Mouse (Mus musculus) splenic B cell, adult 2 months (primary cell): ENCODE measurements around the gene Vwa1.
"Not testable (repeated sequence)": the region's sequence is repeated elsewhere in the genome, so short reads cannot be mapped to it uniquely, and the experiment has no call there.

Experiments
- DNase-seq: peaks from one replicate; pipeline ENCODE4 v3.0.0-alpha.2; 2011; ENCODE audit warnings: low read depth, low spot score
- H3K27me3 ChIP-seq: 2 replicates; pipeline ENCODE4 v1.6.1; 2012; ENCODE audit warnings: mild to moderate bottlenecking, low read length, moderate library complexity, mixed read lengths; ENCODE audit not compliant: control insufficient read depth, poor library complexity, insufficient read depth, severe bottlenecking
- H3K36me3 ChIP-seq: 2 replicates; pipeline ENCODE4 v1.6.1; 2012; ENCODE audit warnings: mild to moderate bottlenecking, low read length, moderate library complexity, mixed read lengths; ENCODE audit not compliant: control insufficient read depth, poor library complexity, insufficient read depth, severe bottlenecking

The Vwa1 gene

DNA sequence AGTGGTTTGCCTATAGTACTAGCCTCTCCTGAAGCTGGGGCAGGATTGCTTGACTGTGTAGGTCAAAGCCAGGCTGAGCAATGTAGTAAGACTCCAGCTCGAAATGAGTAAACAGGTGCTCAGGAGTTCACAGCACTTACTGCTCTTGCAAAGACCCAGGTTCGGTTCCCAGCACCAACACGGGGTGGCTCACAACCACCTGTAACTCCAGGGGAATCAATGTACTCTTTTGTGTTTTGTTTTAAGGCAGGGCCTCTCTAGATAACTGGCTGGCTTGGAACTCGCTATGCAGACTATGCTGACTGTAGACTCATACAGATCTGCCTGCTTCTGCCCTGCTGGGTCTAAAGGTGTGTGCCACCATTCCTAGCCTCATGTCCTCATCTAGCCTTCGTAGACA is 31.8 kb downstream of the Vwa1 start:
- H3K27me3 ChIP-seq = no peaks in the 10 kb centered on the region
- DNase-seq = no peak
- peaks cover 1% of the 10 kb centered on the region; the same call in 1 of the 2 replicates for H3K36me3 ChIP-seq

DNA sequence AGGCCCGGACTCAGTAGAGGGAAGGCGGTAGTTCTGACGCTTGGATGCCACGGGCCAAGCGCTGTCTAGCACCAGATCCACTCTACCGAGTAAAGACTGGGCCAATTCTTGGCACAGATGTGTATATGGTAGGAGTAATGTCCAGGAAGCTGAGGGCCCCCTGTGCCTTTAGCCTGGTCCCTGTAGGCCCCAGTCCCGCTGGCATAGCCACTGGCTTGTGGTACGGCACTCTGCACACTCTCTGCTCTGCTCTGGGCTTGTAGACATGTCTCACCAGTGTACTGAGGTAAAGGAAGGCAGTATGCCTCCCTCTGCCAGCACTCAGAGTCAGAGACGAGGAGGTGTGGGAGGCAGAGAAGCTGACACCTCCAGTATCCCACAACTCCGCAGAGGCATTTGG is 33.8 kb downstream of the Vwa1 start:
- H3K27me3 ChIP-seq, DNase-seq, H3K36me3 ChIP-seq: not testable (repeated sequence)

DNA sequence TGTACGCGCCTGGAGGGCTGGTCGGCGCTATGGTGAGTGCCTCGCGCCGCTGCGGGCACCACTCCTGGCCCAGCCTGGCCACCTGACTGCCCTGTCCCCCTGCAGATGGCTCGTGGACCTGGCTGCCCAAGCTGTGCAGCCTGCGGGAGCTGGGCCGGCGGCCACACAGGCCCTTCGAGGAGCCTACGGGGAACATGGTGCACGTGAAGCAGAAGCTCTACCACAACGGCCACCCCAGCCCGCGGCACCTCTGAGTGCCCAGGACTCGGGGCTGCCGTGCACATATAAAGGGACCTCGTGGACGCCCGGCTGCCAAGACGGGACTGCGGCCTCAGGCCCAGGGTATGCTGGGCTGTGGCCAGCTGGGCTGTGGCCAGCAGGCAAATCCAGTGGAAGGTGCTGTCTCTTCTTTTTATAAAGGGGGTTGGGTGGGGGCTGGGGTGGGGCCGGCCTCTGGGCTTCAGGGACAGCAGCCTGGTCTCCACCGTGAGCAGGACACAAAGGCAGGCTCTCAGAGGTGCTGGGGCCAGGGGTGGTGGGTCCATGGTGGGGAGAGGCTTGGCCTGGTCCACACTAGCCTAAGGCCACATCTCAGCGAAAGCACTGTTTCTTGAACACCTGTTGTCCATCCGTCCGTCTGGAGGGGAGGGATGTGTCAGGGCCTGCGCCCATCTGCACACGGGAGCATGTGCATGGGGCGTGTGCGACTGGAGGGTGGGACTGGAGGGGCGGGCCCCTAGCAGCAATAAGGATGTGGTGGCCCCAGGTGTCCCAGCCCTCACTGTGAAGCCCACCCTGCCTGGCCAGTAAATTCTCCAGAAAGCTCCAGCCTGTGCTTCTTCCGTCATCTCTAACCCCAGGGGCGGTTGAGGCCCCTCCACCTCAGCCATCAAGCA is 34.5 kb downstream of the Vwa1 start:
- Histone ChIP-seq H3K27me3 (no peaks in the 10 kb centered on the region), H3K36me3 (no peaks in the 10 kb centered on the region; the same call in 1 of the 2 replicates)
- no peak for DNase-seq

DNA sequence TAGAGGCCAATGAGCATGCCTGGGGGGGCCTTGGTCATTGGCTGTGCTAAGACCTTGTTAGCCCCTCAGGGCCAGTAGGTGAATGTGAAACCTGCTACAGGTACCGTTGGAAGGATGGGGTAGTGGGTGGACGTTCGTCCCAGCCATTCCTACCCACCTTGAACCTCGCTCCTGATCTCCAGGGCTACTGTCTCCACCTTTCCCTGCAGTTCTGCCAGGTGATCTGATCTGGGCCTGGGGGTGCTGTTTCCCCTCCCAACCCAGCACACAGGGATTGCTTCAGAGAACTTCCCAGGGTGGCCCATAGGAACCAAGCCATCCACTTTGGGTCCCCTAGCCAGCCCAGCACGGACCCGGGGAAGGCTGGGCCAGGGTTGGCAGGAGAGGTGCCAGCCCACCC is 35.3 kb downstream of the Vwa1 start:
- DNase-seq = no peak
- no peaks in the 10 kb centered on the region; the same call in 1 of the 2 replicates for H3K36me3 ChIP-seq
- no peaks in the 10 kb centered on the region for H3K27me3 ChIP-seq

DNA sequence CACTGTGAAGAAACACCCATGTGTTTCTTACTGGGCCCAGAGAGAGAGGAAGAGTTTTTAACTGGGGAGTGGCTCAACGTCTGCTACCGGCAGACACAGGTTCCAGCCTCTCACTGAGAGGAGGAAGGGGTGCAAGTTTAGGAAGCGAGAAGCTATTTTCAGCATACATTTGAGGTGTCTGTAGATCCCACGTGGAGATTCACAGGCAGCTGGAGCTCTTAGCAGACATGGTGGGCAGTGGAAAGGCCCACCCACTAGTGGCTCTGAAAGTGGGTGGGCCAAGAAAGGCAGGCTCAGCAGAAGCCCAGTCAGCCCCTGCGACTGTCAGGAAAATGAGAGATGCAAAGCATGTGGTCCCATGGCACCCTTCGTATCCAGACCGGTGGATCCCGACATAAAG is 36.2 kb downstream of the Vwa1 start:
- DNase-seq = no peak
- Histone ChIP-seq H3K27me3 (no peaks in the 10 kb centered on the region), H3K36me3 (no peaks in the 10 kb centered on the region; the same call in 1 of the 2 replicates)

DNA sequence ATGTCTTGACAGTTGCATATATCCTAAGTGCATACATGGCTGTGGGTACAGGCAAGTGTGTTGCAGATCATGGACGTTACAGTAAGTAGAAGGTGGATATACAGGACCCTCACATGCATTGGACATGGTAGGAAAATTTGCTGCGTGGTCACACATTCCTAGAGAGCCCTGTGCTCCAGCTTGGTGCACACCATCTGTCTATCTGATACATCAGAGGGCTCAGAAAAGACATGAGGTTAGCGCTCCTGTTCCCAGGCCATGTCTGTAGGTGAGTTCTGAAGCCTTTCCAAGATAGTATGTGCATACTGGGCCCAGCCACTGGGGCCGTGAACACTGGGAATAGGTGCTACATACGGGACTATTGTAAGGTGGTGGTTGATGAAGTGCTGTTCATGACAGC is 38.1 kb downstream of the Vwa1 start:
- Histone ChIP-seq H3K27me3 (no peaks in the 10 kb centered on the region), H3K36me3 (no peaks in the 10 kb centered on the region; the same call in 1 of the 2 replicates)
- DNase-seq = no peak

DNA sequence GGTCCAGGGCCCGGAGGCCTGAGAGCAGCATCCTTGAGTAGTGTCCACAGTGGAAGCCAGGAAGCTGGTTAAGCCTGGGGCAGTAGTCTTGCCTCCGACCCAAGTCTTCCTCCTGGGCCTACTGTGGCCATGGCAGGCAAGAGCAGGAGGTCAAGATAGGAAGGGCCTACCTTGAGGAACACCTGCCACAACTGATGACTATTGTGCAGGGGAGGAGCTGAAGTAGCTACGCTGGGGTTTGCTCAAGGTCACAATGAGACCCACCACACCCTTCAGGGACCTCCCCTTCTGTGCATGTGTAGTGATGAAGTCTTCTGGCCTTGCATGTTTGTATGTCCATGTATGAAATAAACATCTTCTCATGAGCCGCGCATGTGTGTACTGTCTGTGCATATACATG is 38.7 kb downstream of the Vwa1 start:
- Histone ChIP-seq H3K27me3 (no peaks in the 10 kb centered on the region), H3K36me3 (no peaks in the 10 kb centered on the region; the same call in 1 of the 2 replicates)
- DNase-seq = peak; percentile 16

DNA sequence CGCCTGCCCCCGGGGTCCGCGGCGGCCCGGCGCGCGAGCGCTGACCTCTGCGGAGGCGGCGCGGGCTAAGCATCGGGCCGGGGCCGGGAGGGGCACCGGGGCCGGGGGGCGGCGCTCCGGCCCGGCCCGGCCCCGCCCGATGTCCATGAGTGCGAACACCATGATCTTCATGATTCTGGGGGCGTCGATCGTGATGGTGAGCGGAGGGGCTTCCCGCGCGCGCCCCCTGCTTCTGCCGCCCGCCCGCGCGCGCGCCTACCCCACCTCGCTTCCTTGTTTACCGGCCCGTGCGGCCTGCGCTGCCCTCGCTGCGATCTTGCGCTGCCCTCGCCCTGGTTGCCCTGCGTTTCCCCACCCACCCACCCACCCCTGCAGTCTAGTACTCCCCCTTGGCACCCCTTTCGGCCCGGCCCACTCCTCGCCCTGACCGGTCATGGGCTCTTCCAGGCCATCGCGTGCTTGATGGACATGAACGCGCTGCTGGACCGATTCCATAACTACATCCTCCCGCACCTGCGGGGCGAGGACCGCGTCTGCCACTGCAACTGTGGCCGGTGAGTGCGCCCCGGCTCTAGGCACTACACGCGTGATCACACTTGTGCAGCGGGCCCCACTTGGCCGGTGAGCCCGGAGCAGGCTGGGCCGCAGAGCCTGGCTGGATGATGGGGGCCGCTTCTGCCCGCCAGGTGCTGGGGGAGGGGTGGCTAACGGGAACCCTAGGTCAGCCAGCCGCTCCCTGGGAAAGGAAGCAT is 39.4 kb downstream of the Vwa1 start:
- DNase-seq = peak; percentile 45
- Histone ChIP-seq H3K27me3 (no peaks in the 10 kb centered on the region), H3K36me3 (no peaks in the 10 kb centered on the region)

DNA sequence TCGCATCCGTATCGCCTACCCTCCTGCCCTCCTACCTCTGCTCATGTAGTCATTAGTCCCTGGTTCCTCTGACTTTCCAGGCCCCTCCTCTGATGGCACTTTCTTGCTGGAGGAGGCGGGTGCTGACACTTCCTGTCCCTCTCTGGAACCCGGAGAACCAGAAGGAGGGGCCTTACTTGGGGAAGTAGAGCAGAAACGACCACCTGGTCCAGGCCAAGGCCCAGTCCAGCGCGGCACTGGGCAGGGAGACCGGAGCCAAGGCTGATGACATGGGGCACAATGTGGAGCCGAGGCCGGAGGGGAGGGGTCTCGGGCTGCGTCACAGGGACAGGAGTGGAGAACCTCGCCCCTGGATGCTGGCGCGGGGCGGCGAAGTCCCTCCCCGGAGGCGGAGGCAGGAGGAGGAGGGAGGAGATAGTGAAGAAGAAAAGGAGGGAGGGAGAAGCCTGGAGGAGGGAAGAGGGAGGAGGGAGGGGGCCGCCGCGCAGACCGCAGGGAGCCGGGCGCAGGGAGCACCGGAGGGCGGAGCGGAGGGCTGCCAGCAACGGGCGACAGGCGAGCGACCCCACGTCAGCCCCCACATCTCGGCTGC is 40.1 kb downstream of the Vwa1 start, which contains the start of gene Tmem240:
Tmem240 (plus strand) TSS at position 451 of the 592 bp plus-strand sequence.
- peak; percentile 55 for DNase-seq
- Histone ChIP-seq H3K36me3 (no peaks in the 10 kb centered on the region), H3K27me3 (no peaks in the 10 kb centered on the region)

DNA sequence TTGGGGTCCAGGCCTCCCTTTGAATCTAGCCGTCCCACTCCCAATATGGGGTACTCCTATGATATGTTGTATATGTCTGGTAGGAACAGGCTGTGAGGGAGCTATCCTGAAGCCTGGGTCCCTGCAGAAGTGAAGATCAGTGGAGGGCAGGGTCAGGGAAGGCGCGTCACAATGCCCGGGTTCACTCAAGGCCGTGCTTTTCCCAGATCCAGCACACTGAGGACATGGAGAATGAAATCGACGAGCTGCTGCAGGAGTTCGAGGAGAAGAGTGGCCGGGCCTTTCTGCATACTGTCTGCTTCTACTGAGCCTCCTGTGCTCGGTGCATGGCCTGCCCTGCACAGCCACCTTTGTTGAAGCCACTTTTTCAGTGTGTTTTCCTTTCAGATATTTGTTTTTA is 41.2 kb downstream of the Vwa1 start:
- Histone ChIP-seq H3K27me3 (no peaks in the 10 kb centered on the region), H3K36me3 (no peaks in the 10 kb centered on the region; the same call in 1 of the 2 replicates)
- DNase-seq = no peak

DNA sequence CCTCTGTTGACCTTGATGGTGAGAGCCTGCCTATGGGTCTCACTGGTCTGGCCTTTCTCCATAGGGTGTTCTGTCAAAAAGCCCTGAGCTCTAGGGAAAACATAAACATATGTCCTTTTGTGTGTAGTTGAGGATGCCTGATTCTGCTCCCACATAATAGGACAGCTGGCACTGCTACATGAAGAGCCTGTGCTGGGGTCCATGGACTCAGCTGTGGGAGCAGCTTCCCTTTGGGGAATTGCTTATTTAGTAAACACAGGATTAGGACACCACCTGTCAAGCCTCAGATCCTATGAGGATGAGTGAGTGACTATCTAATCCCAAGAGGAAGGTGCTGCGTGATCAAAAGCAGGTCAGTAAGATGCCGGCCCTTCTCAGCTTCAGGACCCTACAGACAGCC is 46.5 kb downstream of the Vwa1 start:
- DNase-seq = no peak
- H3K27me3 ChIP-seq = no peaks in the 10 kb centered on the region

DNA sequence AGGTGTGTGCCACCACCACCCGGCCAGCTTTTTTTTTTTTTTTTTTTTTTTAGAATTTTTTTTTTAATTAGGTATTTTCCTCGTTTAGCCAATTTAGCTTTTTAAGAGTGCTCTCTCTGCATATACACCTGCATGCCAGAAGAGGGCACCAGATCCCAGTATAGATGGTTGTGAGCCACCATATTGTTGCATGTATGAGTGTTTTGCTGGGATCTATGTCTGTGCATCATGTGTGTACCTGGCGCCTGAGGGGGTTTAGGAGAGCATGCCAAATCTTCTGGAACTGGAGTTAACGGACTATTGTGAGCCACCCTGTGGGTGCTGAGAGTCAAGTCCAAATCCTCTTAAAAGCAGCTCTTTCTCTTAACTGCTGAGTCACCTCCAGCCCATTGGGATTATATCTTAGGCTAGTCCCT is 52.8 kb downstream of the Vwa1 start:
- H3K36me3 ChIP-seq = peaks cover 2% of the 10 kb centered on the region; the same call in 1 of the 2 replicates
- DNase-seq = peak; percentile 57

More for the DNA sequence above, 46.5 kb downstream of the Vwa1 start:
- H3K36me3 ChIP-seq = no peaks in the 10 kb centered on the region; the same call in 1 of the 2 replicates

More for the DNA sequence above, 52.8 kb downstream of the Vwa1 start:
- H3K27me3 ChIP-seq = no peaks in the 10 kb centered on the region
